Mouse (Mus musculus) midbrain, embryonic 10.5 days (tissue): ENCODE measurements around the gene Ate1. TPM values are rescaled to one million over a fixed set of nuclear protein-coding genes. Genes with fewer than 3 reads are reported as not detected.
"Not testable (repeated sequence)": the region's sequence is repeated elsewhere in the genome, so short reads cannot be mapped to it uniquely, and the experiment has no call there.

ENCODE experiments used
- DNase-seq: peaks from one replicate; pipeline ENCODE4 v3.0.0-alpha.2; 2017; ENCODE audit warnings: low spot score
- H3K27ac ChIP-seq: fragments of 300-500 bp; sonication (generic); replicated peaks from 2 replicates; pipeline ENCODE4 v1.5.1; 2016; ENCODE audit warnings: mild to moderate bottlenecking
- H3K27me3 ChIP-seq: fragments of 300-500 bp; sonication (generic); 2 replicates; pipeline ENCODE4 v1.6.1; 2016; ENCODE audit warnings: low read depth, mild to moderate bottlenecking; ENCODE audit not compliant: poor library complexity, severe bottlenecking
- H3K36me3 ChIP-seq: fragments of 300-500 bp; sonication (generic); 2 replicates; pipeline ENCODE4 v1.6.1; 2016; ENCODE audit warnings: mild to moderate bottlenecking, moderate library complexity
- H3K4me1 ChIP-seq: fragments of 300-500 bp; sonication (generic); 2 replicates; pipeline ENCODE4 v1.6.1; 2016
- H3K4me3 ChIP-seq: fragments of 300-500 bp; sonication (generic); 2 replicates; pipeline ENCODE4 v1.5.1; 2016; ENCODE audit warnings: mild to moderate bottlenecking, moderate library complexity
- H3K9me3 ChIP-seq: fragments of 300-500 bp; sonication (generic); replicated peaks from 2 replicates; pipeline ENCODE4 v1.6.1; 2016; ENCODE audit warnings: mild to moderate bottlenecking
- WGBS: fragments of 180-500 bp; shearing (Covaris S2); methylation state at CpG from one replicate; pipeline ENCODE4 v1.1.7; 2016; 5-methylcytosine and 5-hydroxymethylcytosine counted together
- polyA plus RNA-seq: library from polyadenylated mRNA; unstranded; fragments of >200 nt; fragmentation: Nextera tagmentation; extraction: Ambion mirVana; gene quantifications from 2 replicates; pipeline ENCODE4 v1.2.1, GENCODE M21; 2016

The Ate1 gene
- polyA plus RNA-seq, 1 experiment from 2014 or later, result 60.5 TPM

DNA sequence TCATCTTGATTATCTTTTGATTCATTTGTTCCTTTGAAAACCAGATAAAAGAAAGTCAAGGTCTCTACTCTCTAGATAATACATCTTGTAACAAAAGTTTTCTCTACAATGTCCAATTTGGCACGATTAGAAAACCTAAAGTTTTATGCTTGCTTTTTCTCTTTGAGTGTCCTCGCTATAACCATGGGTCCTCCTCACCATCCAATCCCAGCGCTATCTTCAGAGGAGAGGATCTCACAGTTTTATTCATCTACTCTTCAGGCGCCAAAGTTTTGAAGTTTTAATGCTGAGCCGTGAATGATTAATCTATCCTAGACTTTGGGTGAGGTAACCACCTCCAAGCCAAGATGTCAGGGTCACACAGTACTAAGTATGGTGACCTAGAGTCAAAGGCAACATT, 84.4 kb downstream of the Ate1 start:
- Histone ChIP-seq H3K4me1 (no peaks in the 10 kb centered on the region), H3K4me3 (no peak overlapping the region), H3K27ac (no peak overlapping the region), H3K36me3 (0 out of 2 replicates have a peak, but pooled peaks cover 8% of the 10 kb centered on the region), H3K27me3 (no peaks in the 10 kb centered on the region), H3K9me3 (no peaks in the 10 kb centered on the region)
- no peak for DNase-seq
- WGBS, result 91% methylated on average over 5 of the region's 5 CpGs

DNA sequence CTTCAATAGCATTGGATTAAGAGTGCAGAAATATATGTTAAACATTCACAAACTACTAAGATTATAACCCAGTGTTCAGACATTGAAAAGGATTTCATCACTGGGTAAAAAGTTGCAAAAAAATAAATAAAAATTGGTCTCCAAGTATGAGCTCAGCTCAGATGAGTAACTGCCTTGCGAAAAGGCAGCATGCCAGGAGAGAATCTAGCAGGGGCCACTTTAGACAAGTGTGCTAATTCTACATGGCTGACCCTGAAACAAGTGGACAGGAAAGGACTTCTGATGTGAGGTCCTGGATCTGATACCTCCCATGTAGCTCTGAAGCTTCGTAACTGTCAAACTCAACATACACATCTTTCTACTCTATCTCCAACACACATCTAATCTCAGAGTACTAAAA, 88.0 kb downstream of the Ate1 start:
- peaks cover 6% of the 10 kb centered on the region; the same call in 1 of the 2 replicates for H3K4me1 ChIP-seq
- WGBS, result 88% methylated on average over 2 of the region's 2 CpGs
- no peak overlapping the region for H3K27ac ChIP-seq
- no peak overlapping the region for H3K4me3 ChIP-seq
- no peak for DNase-seq
- 0 out of 2 replicates have a peak, but pooled peaks cover 4% of the 10 kb centered on the region for H3K36me3 ChIP-seq
- no peaks in the 10 kb centered on the region for H3K9me3 ChIP-seq
- H3K27me3 ChIP-seq, result no peaks in the 10 kb centered on the region

GRCm38 (mm10) chr7:130426586-130426985, 93.6 kb downstream of the Ate1 start:
- H3K27ac ChIP-seq, result peak overlapping the region; percentile 49; the same call in 1 of the 2 replicates
- no peak overlapping the region for H3K4me3 ChIP-seq
- H3K9me3 ChIP-seq, result no peaks in the 10 kb centered on the region
- H3K27me3 ChIP-seq, result no peaks in the 10 kb centered on the region
- no peaks in the 10 kb centered on the region for H3K36me3 ChIP-seq
- DNase-seq, result peak; percentile 30
- WGBS, result 3% methylated on average over 5 of the region's 5 CpGs
- H3K4me1 ChIP-seq, result peaks cover 16% of the 10 kb centered on the region

GRCm38 (mm10) chr7:130425991-130426390, 94.2 kb downstream of the Ate1 start:
- H3K27ac ChIP-seq, result no peak overlapping the region
- no peak for DNase-seq
- no peaks in the 10 kb centered on the region for H3K27me3 ChIP-seq
- H3K9me3 ChIP-seq, result no peaks in the 10 kb centered on the region
- no peaks in the 10 kb centered on the region for H3K36me3 ChIP-seq
- no peak overlapping the region for H3K4me3 ChIP-seq
- WGBS, result 69% methylated on average over 2 of the region's 2 CpGs
- peaks cover 16% of the 10 kb centered on the region for H3K4me1 ChIP-seq

DNA sequence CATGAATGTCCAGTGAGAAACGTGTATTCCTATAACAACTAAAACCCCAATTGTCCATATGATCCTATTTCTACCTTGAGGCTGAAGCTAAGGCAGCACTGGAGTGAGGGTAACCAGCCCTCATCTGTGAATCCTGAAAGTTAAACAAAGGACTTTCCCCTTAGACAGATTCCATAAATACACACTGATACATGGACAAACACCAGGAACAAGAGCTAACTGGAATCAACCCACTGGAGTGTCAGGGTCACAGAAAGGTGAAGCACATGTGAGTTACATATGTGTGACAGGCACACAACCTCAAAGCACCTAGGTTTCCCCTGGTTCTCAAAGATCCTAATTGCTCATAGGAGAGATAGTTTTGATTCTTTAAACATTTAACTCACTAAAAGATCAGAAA, 100.2 kb downstream of the Ate1 start:
- Histone ChIP-seq H3K4me3 (no peak overlapping the region), H3K4me1 (peaks cover 11% of the 10 kb centered on the region), H3K27me3 (no peaks in the 10 kb centered on the region), H3K36me3 (0 out of 2 replicates have a peak, but pooled peaks cover 9% of the 10 kb centered on the region), H3K27ac (no peak overlapping the region), H3K9me3 (no peaks in the 10 kb centered on the region)
- WGBS, result 86% methylated on average over 1 of the region's 1 CpGs
- DNase-seq, result no peak

GRCm38 (mm10) chr7:130407622-130408021, 112.5 kb downstream of the Ate1 start:
- no peaks in the 10 kb centered on the region for H3K9me3 ChIP-seq
- peaks cover 9% of the 10 kb centered on the region for H3K4me1 ChIP-seq
- 0 out of 2 replicates have a peak, but pooled peaks cover 3% of the 10 kb centered on the region for H3K36me3 ChIP-seq
- WGBS, result 87% methylated on average over 10 of the region's 10 CpGs
- no peaks in the 10 kb centered on the region for H3K27me3 ChIP-seq
- no peak overlapping the region for H3K4me3 ChIP-seq
- no peak for DNase-seq
- H3K27ac ChIP-seq, result no peak overlapping the region

- Histone ChIP-seq H3K27me3 (no peaks in the 10 kb centered on the region), H3K9me3 (no peaks in the 10 kb centered on the region), H3K27ac (no peak overlapping the region), H3K4me1 (peaks cover 6% of the 10 kb centered on the region), H3K4me3 (no peak overlapping the region), H3K36me3 (peaks cover 15% of the 10 kb centered on the region)
- 96% methylated on average over 2 of the region's 2 CpGs for WGBS
- DNase-seq, result no peak
Measured at GRCm38 (mm10) chr7:130403346-130403745, 116.8 kb downstream of the Ate1 start.

DNA sequence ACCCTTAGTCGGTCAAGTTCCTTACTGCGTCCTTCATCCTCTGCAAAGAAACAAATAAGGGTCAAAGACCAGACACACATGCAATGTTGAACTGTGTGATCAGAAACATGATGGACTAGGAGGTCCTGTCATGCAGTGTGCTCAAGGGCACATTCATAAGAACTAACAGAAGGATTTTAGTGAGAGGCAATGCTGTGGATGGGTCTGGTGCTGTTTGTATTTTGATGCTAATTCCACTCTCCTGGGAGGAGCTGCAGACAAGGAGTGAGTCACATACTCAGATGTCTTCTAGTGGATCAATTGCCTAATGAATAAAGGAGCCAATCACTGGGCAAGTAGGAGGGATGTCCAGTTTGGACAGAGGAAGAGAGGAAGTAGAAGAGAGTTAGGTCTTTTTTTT, 125.5 kb downstream of the Ate1 start:
- 94% methylated on average over 2 of the region's 2 CpGs for WGBS
- H3K4me1 ChIP-seq, result peaks cover 5% of the 10 kb centered on the region; the same call in 1 of the 2 replicates
- peaks cover 35% of the 10 kb centered on the region for H3K36me3 ChIP-seq
- no peak overlapping the region for H3K27ac ChIP-seq
- DNase-seq, result no peak
- no peaks in the 10 kb centered on the region for H3K27me3 ChIP-seq
- H3K9me3 ChIP-seq, result no peaks in the 10 kb centered on the region
- H3K4me3 ChIP-seq, result no peak overlapping the region

GRCm38 (mm10) chr7:130390060-130390459, 130.1 kb downstream of the Ate1 start:
- WGBS, result 100% methylated on average over 1 of the region's 1 CpGs
- H3K4me3 ChIP-seq, result not testable (repeated sequence)

DNA sequence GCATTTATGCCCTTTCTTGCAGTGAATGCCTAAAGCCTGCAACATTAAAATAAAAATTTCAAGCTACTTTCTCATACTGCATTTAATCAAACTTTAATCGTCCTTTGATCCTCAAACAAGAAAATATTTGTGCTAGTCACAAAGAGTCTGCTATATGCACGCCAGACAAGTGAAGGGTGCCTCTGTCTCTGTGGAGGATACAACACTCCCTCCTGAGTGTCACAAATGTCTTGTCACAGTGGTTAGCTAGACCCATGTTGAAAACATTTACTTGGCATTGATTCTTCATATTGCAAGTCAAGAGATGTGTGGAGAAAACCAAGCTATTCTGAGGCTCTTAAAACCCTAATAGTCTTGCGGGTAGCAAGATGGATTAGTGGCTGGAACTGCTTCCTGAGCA, 133.9 kb downstream of the Ate1 start:
- peak overlapping the region; percentile 52 for H3K27ac ChIP-seq
- peaks cover 39% of the 10 kb centered on the region for H3K4me1 ChIP-seq
- peaks cover 36% of the 10 kb centered on the region for H3K36me3 ChIP-seq
- WGBS, result 55% methylated on average over 3 of the region's 3 CpGs
- peaks cover 8% of the 10 kb centered on the region; the same call in 1 of the 2 replicates for H3K27me3 ChIP-seq
- H3K9me3 ChIP-seq, result no peaks in the 10 kb centered on the region
- DNase-seq, result no peak
- H3K4me3 ChIP-seq, result no peak overlapping the region

More at GRCm38 (mm10) chr7:130390060-130390459, 130.1 kb downstream of the Ate1 start:
- Histone ChIP-seq H3K36me3 (peaks cover 49% of the 10 kb centered on the region), H3K4me1 (peaks cover 29% of the 10 kb centered on the region)
- H3K27me3 ChIP-seq, H3K9me3 ChIP-seq, H3K27ac ChIP-seq, DNase-seq: not testable (repeated sequence)

DNA sequence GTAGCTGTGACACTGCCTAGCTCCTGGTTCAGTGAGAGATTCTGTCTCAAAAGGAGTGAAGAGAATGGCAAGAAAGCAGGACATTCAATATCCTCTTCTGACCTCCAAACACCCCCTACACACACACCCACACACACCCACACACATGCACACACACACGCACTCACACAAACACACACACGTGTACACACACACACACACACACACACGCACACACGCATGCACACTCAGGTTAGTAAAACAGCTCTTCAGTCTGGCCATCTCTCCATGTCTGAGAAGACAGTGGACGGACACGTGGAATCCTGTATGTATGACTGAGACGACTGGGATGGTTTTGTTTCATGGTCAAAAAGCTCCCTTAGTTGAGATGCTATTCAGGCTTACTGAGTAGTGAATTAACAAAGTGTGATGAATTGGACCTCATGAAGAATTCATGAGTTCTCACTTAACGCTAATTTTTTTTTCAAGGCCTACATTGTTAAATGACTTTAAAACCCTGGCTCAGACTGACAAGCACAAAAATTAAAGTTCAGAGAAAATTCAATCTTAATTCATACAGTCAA, 134.4 kb downstream of the Ate1 start:
- 64% methylated on average over 8 of the region's 8 CpGs for WGBS

DNA sequence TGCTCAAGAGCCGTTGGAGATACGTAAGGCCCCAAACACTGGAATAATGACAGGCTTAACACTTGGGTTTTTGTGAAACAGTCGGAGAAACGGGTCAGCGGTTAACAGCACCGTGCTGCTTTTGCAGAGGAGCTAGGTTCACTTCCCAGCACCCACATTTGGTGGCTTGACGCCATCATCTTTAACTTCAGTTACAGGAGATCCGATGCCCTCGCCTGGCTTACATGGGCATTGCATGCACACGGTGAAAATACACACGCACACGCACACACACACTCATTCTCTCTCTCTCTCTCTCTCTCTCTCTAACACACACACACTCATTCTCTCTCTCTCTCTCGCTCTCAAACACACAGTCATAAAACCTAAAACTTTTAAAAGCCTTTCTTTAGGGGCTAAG, 138.0 kb downstream of the Ate1 start:
- H3K27me3 ChIP-seq, result peaks cover 24% of the 10 kb centered on the region; the same call in 1 of the 2 replicates
- WGBS, result 94% methylated on average over 13 of the region's 13 CpGs
- H3K4me1 ChIP-seq, result peaks cover 51% of the 10 kb centered on the region
- DNase-seq, result no peak
- H3K36me3 ChIP-seq, result peaks cover 21% of the 10 kb centered on the region
- H3K9me3 ChIP-seq, result no peaks in the 10 kb centered on the region
- no peak overlapping the region for H3K27ac ChIP-seq
- H3K4me3 ChIP-seq, result no peak overlapping the region

More for the DNA sequence above, 134.4 kb downstream of the Ate1 start:
- Histone ChIP-seq H3K27me3 (peaks cover 8% of the 10 kb centered on the region; the same call in 1 of the 2 replicates), H3K36me3 (peaks cover 34% of the 10 kb centered on the region), H3K4me1 (peaks cover 44% of the 10 kb centered on the region), H3K27ac (peak overlapping the region; percentile 75), H3K4me3 (no peak overlapping the region), H3K9me3 (no peaks in the 10 kb centered on the region)
- DNase-seq, result no peak

DNA sequence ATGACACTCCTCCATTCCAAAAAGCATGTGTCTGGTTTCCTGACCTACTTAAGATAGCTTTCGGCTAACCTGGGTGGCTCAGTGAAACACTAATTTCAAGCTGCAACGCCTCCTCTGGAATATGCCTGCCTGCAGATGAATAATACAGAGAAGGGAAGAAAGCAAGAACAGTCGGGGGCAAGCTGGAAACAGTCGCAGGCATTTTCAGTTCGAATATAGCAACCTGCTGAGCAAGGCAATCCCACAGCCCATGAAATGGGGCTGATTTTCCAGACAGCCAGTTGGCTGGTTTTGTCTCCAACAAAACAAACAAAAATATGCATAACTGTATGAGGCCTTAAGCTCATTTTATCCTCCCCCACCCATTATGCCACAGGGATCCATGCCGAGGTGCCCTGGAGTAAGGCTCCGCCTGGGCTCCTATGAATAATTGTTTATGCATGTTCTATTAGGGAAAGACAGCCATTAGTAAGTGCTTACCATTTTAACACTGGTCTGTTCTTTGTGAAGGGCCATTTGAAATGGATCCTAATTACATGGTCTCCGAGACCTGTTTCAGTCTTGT, 138.7 kb downstream of the Ate1 start:
- Histone ChIP-seq H3K27ac (no peak overlapping the region), H3K9me3 (no peaks in the 10 kb centered on the region), H3K4me1 (peaks cover 44% of the 10 kb centered on the region), H3K4me3 (no peak overlapping the region), H3K36me3 (peaks cover 17% of the 10 kb centered on the region; the same call in 1 of the 2 replicates), H3K27me3 (peaks cover 20% of the 10 kb centered on the region; the same call in 1 of the 2 replicates)
- 85% methylated on average over 8 of the region's 8 CpGs for WGBS
- no peak for DNase-seq
